ENCODE assay signal across 12 mouse cellular contexts in genomic region chr11:114723030-114723429, GRCm38 (mm10). TPM values are rescaled to one million over a fixed set of nuclear protein-coding genes. Genes with fewer than 3 reads are reported as not detected.
DNase-seq lines count a peak whose midpoint lies in the region.
"Had no signal": no experiment of that assay in that cellular context is flagged by ENCODE, and none has a peak within 500 bp of the region (broad histone marks: within the 10 kb centered on the region; RNA-seq: fewer than 3 reads in every experiment).

No protein-coding gene starts in this region.

- intact Hi-C loops in left cerebral cortex, postnatal 10 days (cut with DNase I): loop anchor here (5.0 kb wide), 1 partner anchor 41 kb away; no protein-coding TSS in a partner anchor

- peak; percentile 89 for DNase-seq in 3134 (ENCODE audit: extremely low read depth, insufficient read length, low spot score)
- peak; percentile 87 for DNase-seq in 3T3-L1 (ENCODE audit: low read depth, low spot score)
- peak; percentile 25 for DNase-seq in adipocyte (ENCODE audit: low spot score)
- peak; percentile 42 for DNase-seq in brain, adult 2 months (ENCODE audit: low read depth, low spot score)
- DNase-seq in right cerebral cortex, postnatal 4 days: no peak
- no peak for DNase-seq in left cerebral cortex, postnatal 10 days (ENCODE audit: extremely low spot score in 1 of 2, low spot score in 2 of 2)
- no peak for DNase-seq in T-cell, adult 2 months (ENCODE audit: low spot score)
- DNase-seq: cerebellum, adult 9-10 months; gastrocnemius, postnatal 36 days; heart, postnatal 14 days; lung, postnatal 36 days; thymus, postnatal 14 days had no signal

RNA-seq across cellular contexts. Expression of gene Dnaic2, which starts 4.2 kb away (rescaled TPM):
- 1 to 10 TPM in 1 of 2 experiments, under 1 TPM in 1; 0.59 to 1.0 TPM for total RNA-seq in left cerebral cortex, postnatal 10 days (2021)

RNA-seq across cellular contexts. Expression of gene Kif19a, which starts 42.2 kb away (rescaled TPM):
- total RNA-seq in left cerebral cortex, postnatal 10 days (2021): 1 to 10 TPM; 4.0 to 8.7 TPM

RNA-seq across cellular contexts. Expression of gene Ttyh2, which starts 47.8 kb away (rescaled TPM):
- total RNA-seq in left cerebral cortex, postnatal 10 days (2021): 10 to 100 TPM; 21.7 TPM

RNA-seq across cellular contexts. Expression of gene Rpl38, which starts 54.7 kb away (rescaled TPM):
- total RNA-seq in left cerebral cortex, postnatal 10 days (2021): 100 to 1,000 TPM; 902 to 927 TPM

Comparison
In these comparisons a context has a peak if more than half of its experiments do, and no peak if none do; other contexts are left out.
1. DNase-seq: peak in 3134 (single experiment), 3T3-L1 (single experiment), adipocyte (single experiment) and brain, adult 2 months (single experiment); none in right cerebral cortex, postnatal 4 days (single experiment), left cerebral cortex, postnatal 10 days (0 of 2) and T-cell, adult 2 months (single experiment).